Mouse (Mus musculus) megakaryocyte progenitor cell, adult 5-6 weeks (primary cell): ENCODE measurements around the gene Phf21a. TPM values are rescaled to one million over a fixed set of nuclear protein-coding genes. Genes with fewer than 3 reads are reported as not detected.
"Not testable (repeated sequence)": the region's sequence is repeated elsewhere in the genome, so short reads cannot be mapped to it uniquely, and the experiment has no call there.

Experiments
- ATAC-seq: replicated peaks from 2 replicates; pipeline ENCODE4 v1.8.0; 2016; ENCODE audit warnings: mild to moderate bottlenecking, moderate TSS enrichment, inconsistent platforms; ENCODE audit not compliant: poor library complexity
- total RNA-seq, 2 experiments: library from RNA; stranded (forward) in 1 of 2; stranded (reverse) in 1 of 2; fragments of 157-497, 149-512 nt in 1 of 2; fragments of 200-1000 nt in 1 of 2; gene quantifications; 2 replicates each; pipeline versions ENCODE4 v1.2.3 to v1.2.4; 2015 to 2017

Phf21a gene
- total RNA-seq, 2 experiments from 2014 or later: 24.3 to 48.4 TPM

GRCm38 (mm10) chr2:92391703-92392317 is 298.9 kb downstream of the Phf21a start:
- ATAC-seq: no peak

- no peak for ATAC-seq
Measured at GRCm38 (mm10) chr2:92392318-92393264, 299.7 kb downstream of the Phf21a start.

DNA sequence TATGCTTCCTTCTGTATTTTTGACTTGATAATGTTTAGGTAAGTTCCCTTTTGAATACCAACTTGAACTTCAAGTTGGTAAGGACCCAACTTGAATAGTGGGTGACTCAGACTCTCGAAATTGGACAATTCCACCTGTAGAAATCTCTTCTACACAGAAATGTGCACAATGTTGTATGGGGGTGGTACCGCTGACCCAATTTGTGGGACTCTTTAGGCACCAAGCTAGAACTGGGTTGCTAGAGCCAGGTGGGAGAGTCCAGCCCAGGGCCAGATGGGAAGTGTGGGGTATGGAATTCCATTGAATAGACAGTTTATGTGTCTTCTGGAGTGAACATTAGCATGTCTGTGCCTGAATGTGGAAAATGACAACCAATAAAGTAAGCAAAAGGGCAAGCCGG is 302.6 kb downstream of the Phf21a start:
- no peak for ATAC-seq

DNA sequence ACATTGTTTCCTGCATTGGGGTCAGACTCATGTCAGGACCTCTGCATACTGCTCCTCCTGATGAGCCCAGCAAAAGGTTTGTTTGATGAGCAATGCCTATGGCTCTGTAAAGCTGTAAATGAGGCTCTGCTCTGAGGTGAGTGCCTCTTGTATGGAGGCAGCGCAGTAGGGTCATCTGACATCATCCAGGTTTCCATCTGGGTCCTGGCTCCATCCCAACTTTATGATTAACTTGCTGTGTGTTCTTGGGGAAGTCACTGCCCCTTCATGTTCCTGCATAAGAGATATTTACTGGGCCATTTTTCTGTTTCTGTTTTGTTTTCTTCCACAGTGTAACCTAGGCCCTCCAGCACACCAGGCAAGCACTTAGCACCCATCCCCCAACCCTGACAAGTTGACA is 304.5 kb downstream of the Phf21a start:
- ATAC-seq: no peak

DNA sequence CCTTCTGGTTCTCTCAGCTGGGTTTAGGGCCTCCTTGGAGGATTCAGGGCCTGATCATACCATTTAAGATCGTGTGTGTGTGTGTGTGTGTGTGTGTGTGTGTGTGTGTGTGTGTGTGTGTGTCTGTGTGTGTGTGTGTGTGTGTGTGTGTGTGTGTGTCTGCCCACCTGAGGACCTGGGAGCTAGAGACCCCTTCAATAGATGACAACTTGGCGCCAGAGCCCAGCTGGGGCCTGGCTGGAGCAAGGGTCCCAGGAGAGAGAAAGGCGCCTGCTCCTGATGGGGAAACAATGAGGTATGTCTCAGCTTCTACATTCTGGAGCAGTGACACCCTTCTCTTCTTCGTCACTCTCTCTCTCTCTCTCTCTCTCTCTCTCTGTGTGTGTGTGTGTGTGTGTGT is 307.0 kb downstream of the Phf21a start:
- ATAC-seq: not testable (repeated sequence)

- no peak for ATAC-seq
Measured at GRCm38 (mm10) chr2:92400682-92401081, 307.8 kb downstream of the Phf21a start.

GRCm38 (mm10) chr2:92401091-92401561 is 308.2 kb downstream of the Phf21a start, which contains the start of gene Mapk8ip1:
Mapk8ip1 (minus strand) TSS chr2:92401263.
- peak; percentile 30; the same call in 1 of the 2 replicates for ATAC-seq

- ATAC-seq: no peak
Measured at GRCm38 (mm10) chr2:92402591-92403326, 309.8 kb downstream of the Phf21a start.

DNA sequence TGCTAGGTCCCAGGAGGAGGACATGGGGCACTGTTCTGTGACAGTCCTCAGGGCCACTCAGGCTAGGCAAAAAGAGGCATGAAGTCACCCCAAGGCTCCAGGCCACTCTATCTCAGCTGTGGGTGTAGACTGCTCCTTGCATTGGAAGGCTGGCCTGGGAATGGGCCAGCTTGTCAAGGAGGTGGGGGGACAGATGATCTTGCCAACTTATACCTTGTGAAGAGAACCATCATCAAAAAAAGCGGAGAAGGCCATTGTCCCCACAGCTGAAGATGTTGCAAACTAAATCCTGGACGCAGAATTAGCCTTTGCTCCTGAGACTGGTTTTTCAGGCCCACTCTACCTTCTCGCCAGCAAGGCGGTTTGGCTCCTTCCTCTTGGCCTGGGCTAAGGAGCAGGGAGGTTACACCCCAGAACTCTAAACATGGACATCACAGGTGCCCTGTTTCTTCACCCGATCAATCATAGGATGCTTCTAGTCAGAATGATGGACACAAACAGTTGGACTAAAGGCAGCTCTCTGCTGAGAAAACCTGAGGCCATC is 310.9 kb downstream of the Phf21a start:
- ATAC-seq: no peak

DNA sequence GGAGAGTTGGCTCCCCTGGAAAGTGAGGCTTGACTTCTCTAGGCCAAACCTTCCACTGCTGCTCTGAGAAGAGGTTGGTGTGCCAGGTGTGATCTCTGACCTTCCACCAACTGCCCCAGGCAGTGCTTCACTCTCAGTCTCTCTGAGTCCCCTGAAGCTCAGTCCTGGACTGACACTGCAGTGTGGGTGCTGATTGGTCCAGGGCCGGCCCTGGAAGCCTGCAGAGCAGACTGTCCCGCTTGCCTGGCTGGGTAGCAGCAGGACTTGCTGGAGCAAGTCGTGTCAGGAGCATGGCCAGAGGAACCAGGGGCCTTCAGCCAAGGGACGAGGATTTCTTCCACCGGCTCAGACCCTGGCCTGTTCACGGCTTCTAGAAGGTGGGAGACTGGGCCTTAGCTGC is 311.8 kb downstream of the Phf21a start:
- ATAC-seq: no peak

DNA sequence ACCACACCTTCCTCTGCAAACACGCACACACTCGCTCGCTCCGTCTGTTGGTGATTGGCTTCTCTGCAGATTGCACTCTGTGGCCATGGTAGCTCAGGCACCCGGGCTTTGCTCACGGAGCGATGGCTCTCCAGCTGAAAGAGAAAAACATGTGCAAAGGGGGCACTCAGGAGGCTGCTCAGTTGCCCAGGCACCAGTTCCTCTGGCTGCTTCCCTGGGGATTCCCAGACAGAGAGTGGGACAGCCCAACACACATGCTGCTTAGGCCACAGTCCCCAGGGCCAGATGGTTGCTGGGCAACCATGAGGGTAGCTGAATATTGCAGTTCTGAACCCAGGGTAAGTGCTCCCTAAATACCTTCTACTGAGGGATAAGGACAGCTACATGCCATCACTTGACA is 312.8 kb downstream of the Phf21a start:
- ATAC-seq: no peak

DNA sequence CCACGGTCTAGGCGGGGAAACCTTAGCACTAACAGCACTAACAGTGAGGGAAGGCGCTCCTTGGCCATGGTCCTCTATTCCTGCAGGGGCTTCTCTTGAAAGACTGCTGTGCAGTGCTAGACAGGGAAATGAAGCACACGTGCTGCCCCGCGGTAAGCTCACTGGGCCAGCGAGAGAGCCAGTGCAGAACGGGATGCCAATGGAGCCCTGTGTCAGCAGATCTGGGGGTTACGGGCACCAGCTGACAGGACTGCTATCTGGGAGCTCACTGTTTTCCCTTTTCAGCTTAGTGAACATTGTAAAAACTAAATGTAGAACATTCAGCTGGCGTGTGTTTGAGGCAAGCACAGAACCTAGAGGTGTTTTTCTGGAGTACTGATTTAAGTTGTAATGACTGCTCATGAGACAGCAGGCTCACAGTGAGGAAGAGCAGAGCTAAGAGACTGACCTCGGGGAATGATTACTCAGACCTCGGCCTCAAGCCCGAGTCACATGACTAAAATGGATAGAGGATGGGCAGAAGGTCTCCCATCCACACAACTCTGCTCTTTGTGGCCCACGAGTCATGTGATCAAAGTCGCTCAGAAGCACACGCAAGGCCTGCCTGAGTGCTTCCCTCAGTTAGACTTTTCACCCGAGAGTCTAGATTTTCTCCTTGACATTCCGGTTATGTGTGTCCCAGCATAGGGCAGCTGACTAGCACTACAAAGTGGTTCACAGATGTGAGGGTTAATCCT is 315.6 kb downstream of the Phf21a start:
- ATAC-seq: no peak

- ATAC-seq: no peak
Measured at GRCm38 (mm10) chr2:92411705-92412104, 318.8 kb downstream of the Phf21a start.

Other genes with a start within 250 kb of the Phf21a start
- 0.17 TPM in 2 replicates for gene Chrm4, start 165.9 kb upstream of the Phf21a start, total RNA-seq (2015)
- 0.17 TPM in 1 of 2 replicates, not detected in the other for gene Chrm4, start 165.9 kb upstream of the Phf21a start, total RNA-seq (2017)
- gene Mdk, start 160.8 kb upstream of the Phf21a start, total RNA-seq (2015): 0.32 and 0.86 TPM in 2 replicates
- 0.12 and 0.30 TPM in 2 replicates for gene Mdk, start 160.8 kb upstream of the Phf21a start, total RNA-seq (2017)
- not detected in 2 replicates for gene Gm9821, start 147.4 kb upstream of the Phf21a start, total RNA-seq (2015)
- 0.21 and 0.95 TPM in 2 replicates for gene Gm9821, start 147.4 kb upstream of the Phf21a start, total RNA-seq (2017)
- 111 and 112 TPM in 2 replicates for gene Dgkz, start 117.3 kb upstream of the Phf21a start, total RNA-seq (2015)
- gene Dgkz, start 117.3 kb upstream of the Phf21a start, total RNA-seq (2017): 76.3 and 94.7 TPM in 2 replicates
- 1.1 and 2.0 TPM in 2 replicates for gene Creb3l1, start 68.6 kb upstream of the Phf21a start, total RNA-seq (2015)
- gene Creb3l1, start 68.6 kb upstream of the Phf21a start, total RNA-seq (2017): 0.10 and 0.37 TPM in 2 replicates